In the genomic region with DNA sequence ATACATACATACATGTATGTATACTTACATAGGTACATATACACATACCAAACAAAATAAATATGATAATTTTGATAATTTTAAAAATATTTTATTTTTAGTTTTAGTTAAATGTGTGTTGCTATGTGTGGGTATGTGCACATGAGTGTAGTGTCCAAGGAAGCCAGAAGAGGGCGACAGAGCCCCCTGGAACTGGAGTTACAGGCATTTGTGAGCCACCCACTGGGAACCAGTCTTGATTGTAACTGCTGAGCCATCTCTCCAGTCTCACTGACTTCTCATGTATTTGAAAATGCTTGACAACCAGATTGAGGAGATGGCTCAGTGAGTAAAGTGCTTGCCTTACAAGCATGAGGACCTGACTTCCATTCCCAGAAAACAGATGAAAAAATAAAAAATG, we compare ENCODE assay signal across 29 mouse cellular contexts. TPM values are rescaled to one million over a fixed set of nuclear protein-coding genes. Genes with fewer than 3 reads are reported as not detected.
"Had no signal": no experiment of that assay in that cellular context is flagged by ENCODE, and none has a peak within 500 bp of the region (broad histone marks: within the 10 kb centered on the region; RNA-seq: fewer than 3 reads in every experiment).

No protein-coding gene starts in this region.

- H3K4me1 ChIP-seq: liver, embryonic 13.5 days; stomach, embryonic 15.5 days had no signal

- H3K27ac ChIP-seq: kidney, embryonic 15.5 days; limb, embryonic 10.5 days; limb, embryonic 13.5 days; liver, embryonic 13.5 days; macrophage; midbrain, embryonic 12.5 days; stomach, embryonic 15.5 days had no signal

- DNase-seq: kidney, adult 2 months; kidney, postnatal 10 days; kidney, postnatal 36 days; layer of hippocampus, adult 9-11 months; liver; liver, embryonic 13.5 days; lung, embryonic 14.5 days; right cerebral cortex, postnatal 25 days; spleen, adult 18-20 months; thymus, adult 2 months; thymus, postnatal 14 days; thymus, postnatal 4 days had no signal

- H3K36me3 ChIP-seq: kidney, embryonic 15.5 days; limb, embryonic 10.5 days; limb, embryonic 13.5 days; liver, embryonic 13.5 days; midbrain, embryonic 12.5 days; stomach, embryonic 15.5 days had no signal

- H3K9me3 ChIP-seq: kidney, embryonic 15.5 days; limb, embryonic 10.5 days; limb, embryonic 13.5 days; liver, embryonic 13.5 days; midbrain, embryonic 12.5 days; stomach, embryonic 15.5 days had no signal

- H3K4me3 ChIP-seq: kidney, embryonic 15.5 days; limb, embryonic 10.5 days; limb, embryonic 13.5 days; liver, embryonic 13.5 days; midbrain, embryonic 12.5 days; stomach, embryonic 15.5 days had no signal

- H3K9ac ChIP-seq: kidney, embryonic 15.5 days; limb, embryonic 13.5 days; liver, embryonic 13.5 days; lung, embryonic 14.5 days; midbrain, embryonic 12.5 days; stomach, embryonic 15.5 days had no signal

RNA-seq across cellular contexts. Expression of gene Klk4, which starts 2.7 kb away (rescaled TPM):
- total RNA-seq: layer of hippocampus, postnatal 25 days; left cerebral cortex, adult 18-20 months; left cerebral cortex, postnatal 25 days; megakaryocyte, adult 5-6 weeks had no signal
- polyA plus RNA-seq: intestine, embryonic 14.5 days; intestine, postnatal 0 days; kidney, adult 2 months; limb, embryonic 10.5 days; liver, embryonic 13.5 days; liver, embryonic 16.5 days; lung, embryonic 14.5 days; lung, postnatal 0 days; macrophage; midbrain, embryonic 12.5 days; neural tube, embryonic 11.5 days; stomach, embryonic 15.5 days had no signal

RNA-seq across cellular contexts. Expression of gene Klk5, which starts 36.5 kb away (rescaled TPM):
- total RNA-seq: layer of hippocampus, postnatal 25 days; left cerebral cortex, adult 18-20 months; left cerebral cortex, postnatal 25 days; megakaryocyte, adult 5-6 weeks had no signal
- polyA plus RNA-seq: intestine, embryonic 14.5 days; intestine, postnatal 0 days; kidney, adult 2 months; kidney, embryonic 15.5 days; limb, embryonic 10.5 days; liver, embryonic 13.5 days; liver, embryonic 16.5 days; lung, embryonic 14.5 days; lung, postnatal 0 days; macrophage; midbrain, embryonic 16.5 days; neural tube, embryonic 11.5 days; neural tube, embryonic 14.5 days; stomach, embryonic 15.5 days had no signal

RNA-seq across cellular contexts. Expression of gene Klk6, which starts 54.0 kb away (rescaled TPM):
- total RNA-seq: layer of hippocampus, postnatal 25 days; megakaryocyte, adult 5-6 weeks had no signal
- polyA plus RNA-seq: intestine, postnatal 0 days; kidney, adult 2 months; limb, embryonic 10.5 days; limb, embryonic 13.5 days; liver, embryonic 13.5 days; liver, embryonic 16.5 days; lung, embryonic 14.5 days; lung, postnatal 0 days; macrophage; midbrain, embryonic 12.5 days; midbrain, embryonic 16.5 days; neural tube, embryonic 11.5 days; neural tube, embryonic 14.5 days had no signal

RNA-seq across cellular contexts. Expression of gene Klk15, which starts 55.3 kb away (rescaled TPM):
- total RNA-seq: layer of hippocampus, postnatal 25 days; left cerebral cortex, adult 18-20 months; left cerebral cortex, postnatal 25 days; megakaryocyte, adult 5-6 weeks had no signal
- polyA plus RNA-seq: intestine, embryonic 14.5 days; intestine, postnatal 0 days; kidney, embryonic 15.5 days; limb, embryonic 13.5 days; liver, embryonic 13.5 days; liver, embryonic 16.5 days; lung, embryonic 14.5 days; lung, postnatal 0 days; macrophage; midbrain, embryonic 12.5 days; midbrain, embryonic 16.5 days; neural tube, embryonic 11.5 days; neural tube, embryonic 14.5 days; stomach, embryonic 15.5 days had no signal
